Mouse (Mus musculus) heart, embryonic 15.5 days (tissue): Measurements from ENCODE around the gene Col5a3. TPM values are rescaled to one million over a fixed set of nuclear protein-coding genes. Genes with fewer than 3 reads are reported as not detected.
"Not testable (repeated sequence)": the region's sequence is repeated elsewhere in the genome, so short reads cannot be mapped to it uniquely, and the experiment has no call there.

Experiments
- ATAC-seq: fragments of 200-750 bp; cut with Nextera tagmentation; replicated peaks from 2 replicates; pipeline ENCODE4 v1.8.0; 2017; ENCODE audit warnings: low read depth, moderate TSS enrichment; ENCODE audit not compliant: insufficient number of reproducible peaks, insufficient read depth, low FRiP score
- H3K27ac ChIP-seq: fragments of 300-500 bp; sonication (generic); 2 replicates; pipeline ENCODE4 v1.5.1; 2015; ENCODE audit warnings: mild to moderate bottlenecking, inconsistent platforms
- H3K27me3 ChIP-seq: fragments of 300-500 bp; sonication (generic); 2 replicates; pipeline ENCODE4 v1.6.1; 2015; ENCODE audit warnings: inconsistent platforms
- H3K36me3 ChIP-seq: fragments of 300-500 bp; sonication (generic); 2 replicates; pipeline ENCODE4 v1.6.1; 2015; ENCODE audit warnings: mild to moderate bottlenecking, inconsistent platforms
- H3K4me1 ChIP-seq: fragments of 300-500 bp; sonication (generic); replicated peaks from 2 replicates; pipeline ENCODE4 v1.6.1; 2015; ENCODE audit warnings: inconsistent platforms
- H3K4me2 ChIP-seq: fragments of 300-500 bp; sonication (generic); 2 replicates; pipeline ENCODE4 v1.6.1; 2015; ENCODE audit warnings: inconsistent platforms, mild to moderate bottlenecking, moderate library complexity
- H3K4me3 ChIP-seq: fragments of 300-500 bp; sonication (generic); 2 replicates; pipeline ENCODE4 v1.5.1; 2015; ENCODE audit warnings: mild to moderate bottlenecking, inconsistent platforms
- H3K9ac ChIP-seq: fragments of 300-500 bp; sonication (generic); 2 replicates; pipeline ENCODE4 v1.6.1; 2015; ENCODE audit warnings: mild to moderate bottlenecking, inconsistent platforms
- H3K9me3 ChIP-seq: fragments of 300-500 bp; sonication (generic); replicated peaks from 2 replicates; pipeline ENCODE4 v1.6.1; 2016; ENCODE audit warnings: inconsistent platforms
- WGBS: fragments of 180-500 bp; shearing (Covaris S2); methylation state at CpG from one replicate; pipeline ENCODE4 v1.1.7; 2015; ENCODE audit warnings: mixed read lengths; 5-methylcytosine and 5-hydroxymethylcytosine counted together
- polyA plus RNA-seq: library from polyadenylated mRNA; unstranded; fragments of >200 nt; fragmentation: Nextera tagmentation; extraction: Ambion mirVana; gene quantifications from 2 replicates; pipeline ENCODE4 v1.2.1, GENCODE M21; 2015

The Col5a3 gene
- polyA plus RNA-seq = 1.1 and 3.2 TPM in 2 replicates

GRCm38 (mm10) chr9:20814521-20815272 lies at the start of gene Col5a3:
TSS of gene Col5a3 (minus strand) at chr9:20815067.
- Histone ChIP-seq H3K27me3 (peaks cover 48% of the 10 kb centered on the region), H3K4me3 (peak within 1 kb of the TSS; percentile 17), H3K9ac (no peak within 1 kb of the TSS), H3K27ac (no peak within 1 kb of the TSS), H3K9me3 (no peaks in the 10 kb centered on the region), H3K4me2 (peak within 1 kb of the TSS; percentile 48), H3K4me1 (peaks cover 11% of the 10 kb centered on the region), H3K36me3 (no peaks in the 10 kb centered on the region)
- WGBS = 5% methylated on average over 29 of the region's 29 CpGs
- peak; percentile 47 for ATAC-seq

GRCm38 (mm10) chr9:20862225-20862624 lies 47.4 kb upstream of the Col5a3 start:
- no peaks in the 10 kb centered on the region for H3K9me3 ChIP-seq
- no peak overlapping the region for H3K4me2 ChIP-seq
- 0 out of 2 replicates have a peak, but pooled peaks cover 3% of the 10 kb centered on the region for H3K4me1 ChIP-seq
- no peak overlapping the region for H3K9ac ChIP-seq
- no peaks in the 10 kb centered on the region for H3K27me3 ChIP-seq
- no peak for ATAC-seq
- no peak overlapping the region for H3K4me3 ChIP-seq
- 41% methylated on average over 4 of the region's 4 CpGs for WGBS
- no peak overlapping the region for H3K27ac ChIP-seq
- H3K36me3 ChIP-seq = no peaks in the 10 kb centered on the region

DNA sequence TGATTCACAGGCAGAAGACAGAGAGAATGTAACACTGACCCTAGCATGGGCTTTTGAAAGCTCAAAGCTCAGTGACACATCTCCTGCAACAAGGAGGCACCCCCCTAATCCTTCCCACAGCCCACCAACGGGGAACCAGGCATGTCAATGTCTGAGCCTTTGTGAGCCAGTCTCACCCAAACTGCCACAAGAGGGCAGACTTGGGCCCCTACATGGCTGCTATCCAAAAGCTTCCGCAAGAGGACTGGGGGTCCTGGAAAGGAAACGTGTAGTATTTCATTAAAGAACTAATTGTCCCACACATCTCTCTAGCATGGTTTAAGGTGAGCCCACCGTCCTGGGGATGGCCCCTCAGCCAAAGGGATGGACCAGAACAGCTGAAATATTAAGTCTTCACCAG lies 47.0 kb upstream of the Col5a3 start:
- Histone ChIP-seq H3K9ac (no peak overlapping the region), H3K27me3 (no peaks in the 10 kb centered on the region), H3K4me3 (no peak overlapping the region), H3K27ac (no peak overlapping the region), H3K4me2 (no peak overlapping the region), H3K9me3 (no peaks in the 10 kb centered on the region), H3K36me3 (no peaks in the 10 kb centered on the region), H3K4me1 (0 out of 2 replicates have a peak, but pooled peaks cover 3% of the 10 kb centered on the region)
- no peak for ATAC-seq
- 10% methylated on average over 4 of the region's 4 CpGs for WGBS

GRCm38 (mm10) chr9:20859926-20860325 lies 45.1 kb upstream of the Col5a3 start:
- WGBS = 41% methylated on average over 6 of the region's 6 CpGs
- Histone ChIP-seq H3K4me1 (0 out of 2 replicates have a peak, but pooled peaks cover 3% of the 10 kb centered on the region), H3K9ac (no peak overlapping the region), H3K36me3 (no peaks in the 10 kb centered on the region), H3K9me3 (no peaks in the 10 kb centered on the region), H3K27me3 (no peaks in the 10 kb centered on the region), H3K4me3 (no peak overlapping the region), H3K27ac (no peak overlapping the region), H3K4me2 (no peak overlapping the region)
- ATAC-seq = no peak

- 7% methylated on average over 6 of the region's 6 CpGs for WGBS
- ATAC-seq = no peak
- H3K27ac ChIP-seq = no peak overlapping the region
Observed at GRCm38 (mm10) chr9:20857131-20857530, 42.3 kb upstream of the Col5a3 start.

DNA sequence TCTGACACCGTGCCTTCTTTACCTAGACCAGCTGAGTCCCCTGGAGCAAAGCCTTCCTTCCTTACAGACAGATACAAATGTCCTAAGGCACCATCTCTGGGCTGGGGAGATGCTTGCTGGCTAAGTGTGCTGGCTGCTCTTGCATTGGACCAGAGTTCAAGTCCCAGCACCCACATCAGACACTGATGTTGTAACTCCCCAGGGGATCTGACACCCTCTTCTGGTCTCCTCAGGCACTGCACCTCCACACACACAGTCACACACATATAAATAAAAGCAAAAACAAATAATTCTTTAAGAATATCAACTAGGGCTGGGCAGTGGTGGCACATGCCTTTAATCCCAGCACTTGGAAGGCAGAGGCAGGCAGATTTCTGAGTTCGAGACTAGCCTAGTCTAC lies 35.3 kb upstream of the Col5a3 start:
- no peak overlapping the region for H3K9ac ChIP-seq
- H3K27ac ChIP-seq = no peak overlapping the region
- no peaks in the 10 kb centered on the region for H3K36me3 ChIP-seq
- no peaks in the 10 kb centered on the region; the same call in 1 of the 2 replicates for H3K27me3 ChIP-seq
- no peaks in the 10 kb centered on the region for H3K4me1 ChIP-seq
- H3K9me3 ChIP-seq = no peaks in the 10 kb centered on the region
- no peak for ATAC-seq
- H3K4me3 ChIP-seq = no peak overlapping the region
- WGBS = 82% methylated on average over 2 of the region's 2 CpGs
- no peak overlapping the region for H3K4me2 ChIP-seq

More at GRCm38 (mm10) chr9:20857131-20857530, 42.3 kb upstream of the Col5a3 start:
- Histone ChIP-seq H3K4me1 (0 out of 2 replicates have a peak, but pooled peaks cover 3% of the 10 kb centered on the region), H3K9me3 (no peaks in the 10 kb centered on the region), H3K4me2 (no peak overlapping the region), H3K27me3 (no peaks in the 10 kb centered on the region), H3K9ac (no peak overlapping the region), H3K36me3 (no peaks in the 10 kb centered on the region), H3K4me3 (no peak overlapping the region)

- no peaks in the 10 kb centered on the region for H3K4me1 ChIP-seq
- no peak overlapping the region for H3K27ac ChIP-seq
- no peak overlapping the region for H3K9ac ChIP-seq
- no peak overlapping the region for H3K4me2 ChIP-seq
- WGBS = 24% methylated on average over 2 of the region's 2 CpGs
- no peak overlapping the region for H3K4me3 ChIP-seq
- H3K36me3 ChIP-seq = no peaks in the 10 kb centered on the region
- no peaks in the 10 kb centered on the region; the same call in 1 of the 2 replicates for H3K27me3 ChIP-seq
- ATAC-seq = no peak
- no peaks in the 10 kb centered on the region for H3K9me3 ChIP-seq
Observed at GRCm38 (mm10) chr9:20842670-20843069, 27.8 kb upstream of the Col5a3 start.

DNA sequence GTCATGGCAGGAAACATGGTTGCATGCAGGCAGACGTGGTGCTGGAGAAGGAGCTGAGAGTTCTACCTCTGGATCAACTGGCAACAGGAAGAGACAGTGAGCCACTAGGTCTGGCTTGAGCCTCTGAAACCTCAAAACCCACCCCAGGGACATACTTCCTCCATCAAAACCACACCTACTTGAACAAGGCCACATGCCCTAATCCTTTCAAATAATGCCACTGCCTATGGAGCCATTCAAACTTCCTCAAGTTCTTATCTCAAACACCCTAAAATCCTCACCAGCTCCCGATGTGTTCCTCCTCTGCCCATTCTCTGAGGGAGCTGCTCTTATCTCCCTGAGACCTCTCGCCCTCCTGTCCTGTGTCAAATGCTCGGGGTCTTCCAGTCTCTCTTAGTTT lies 27.3 kb upstream of the Col5a3 start:
- WGBS = 36% methylated on average over 4 of the region's 4 CpGs
- H3K4me2 ChIP-seq = no peak overlapping the region
- H3K4me1 ChIP-seq = no peaks in the 10 kb centered on the region
- no peak overlapping the region for H3K4me3 ChIP-seq
- no peak overlapping the region for H3K27ac ChIP-seq
- no peaks in the 10 kb centered on the region; the same call in 1 of the 2 replicates for H3K27me3 ChIP-seq
- no peaks in the 10 kb centered on the region for H3K36me3 ChIP-seq
- no peak overlapping the region for H3K9ac ChIP-seq
- ATAC-seq = no peak
- no peaks in the 10 kb centered on the region for H3K9me3 ChIP-seq

- Histone ChIP-seq H3K36me3 (no peaks in the 10 kb centered on the region), H3K4me1 (no peaks in the 10 kb centered on the region), H3K27ac (no peak overlapping the region), H3K4me2 (no peak overlapping the region), H3K4me3 (no peak overlapping the region), H3K9ac (no peak overlapping the region), H3K27me3 (no peaks in the 10 kb centered on the region), H3K9me3 (no peaks in the 10 kb centered on the region)
- ATAC-seq = no peak
- WGBS = 47% methylated on average over 6 of the region's 6 CpGs
Observed at GRCm38 (mm10) chr9:20838931-20839330, 24.1 kb upstream of the Col5a3 start.

DNA sequence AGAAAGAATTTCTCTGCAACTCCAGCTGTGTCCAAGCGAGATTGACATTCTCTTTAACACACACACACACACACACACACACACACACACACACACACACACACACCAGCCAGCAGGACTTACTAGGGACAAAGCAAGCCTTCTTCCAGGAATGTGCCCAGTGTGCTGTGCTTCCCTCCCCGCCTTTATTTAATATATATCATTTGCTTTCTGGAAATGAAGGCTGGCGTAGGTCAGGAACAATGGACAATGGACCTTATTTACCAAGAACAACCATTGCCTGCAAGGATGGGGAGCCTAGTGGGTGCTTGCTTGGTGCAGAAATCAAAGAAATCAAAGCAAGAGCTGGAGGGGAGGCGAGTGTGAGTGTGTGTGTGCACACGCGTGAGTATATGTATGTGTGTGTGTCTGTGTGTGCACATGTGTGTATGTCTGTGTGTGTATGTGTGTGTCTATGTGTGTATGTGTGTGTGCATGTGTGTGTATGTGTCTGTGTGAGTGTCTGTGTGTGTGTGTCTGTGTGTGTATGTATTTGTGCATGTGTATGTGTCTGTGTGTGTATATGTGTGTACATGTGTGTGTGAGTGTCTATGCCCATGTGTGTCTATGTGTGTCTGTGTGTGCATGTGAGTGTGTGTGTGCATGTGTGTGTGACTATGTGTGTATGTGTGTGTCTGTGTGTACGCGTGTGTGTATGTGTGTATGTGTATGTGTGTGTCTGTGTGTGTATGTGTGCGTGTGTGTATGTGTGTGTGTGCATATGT lies 22.5 kb upstream of the Col5a3 start:
- Histone ChIP-seq H3K9ac (no peak overlapping the region), H3K27ac (no peak overlapping the region), H3K9me3 (no peaks in the 10 kb centered on the region), H3K4me3 (no peak overlapping the region), H3K4me2 (no peak overlapping the region), H3K27me3 (peaks cover 3% of the 10 kb centered on the region; the same call in 1 of the 2 replicates), H3K36me3 (no peaks in the 10 kb centered on the region), H3K4me1 (no peaks in the 10 kb centered on the region)
- WGBS = 81% methylated on average over 9 of the region's 9 CpGs
- ATAC-seq = no peak

- ATAC-seq, H3K27ac ChIP-seq, H3K9ac ChIP-seq, H3K4me3 ChIP-seq, H3K4me2 ChIP-seq, H3K4me1 ChIP-seq, H3K36me3 ChIP-seq, H3K27me3 ChIP-seq, H3K9me3 ChIP-seq: not testable (repeated sequence)
- 78% methylated on average over 11 of the region's 11 CpGs for WGBS
Observed at GRCm38 (mm10) chr9:20835431-20835954, 20.6 kb upstream of the Col5a3 start.
